Mouse (Mus musculus) embryonic facial prominence, embryonic 11.5 days (tissue): ENCODE results near the gene Pick1. TPM values are rescaled to one million over a fixed set of nuclear protein-coding genes. Genes with fewer than 3 reads are reported as not detected.

Experiments used
- ATAC-seq: fragments of 200-750 bp; cut with Nextera tagmentation; replicated peaks from 2 replicates; pipeline ENCODE4 v1.8.0; 2017; ENCODE audit warnings: low read depth; ENCODE audit not compliant: insufficient number of reproducible peaks, low FRiP score, low TSS enrichment
- DNase-seq: peaks from one replicate; pipeline ENCODE4 v3.0.0-alpha.2; 2015; ENCODE audit warnings: low spot score
- H3K27ac ChIP-seq: fragments of 300-500 bp; sonication (generic); replicated peaks from 2 replicates; pipeline ENCODE4 v1.5.1; 2014; ENCODE audit warnings: mild to moderate bottlenecking, low read depth, low read length, control low read depth
- H3K27me3 ChIP-seq: fragments of 300-500 bp; sonication (generic); 2 replicates; pipeline ENCODE4 v1.6.1; 2014; ENCODE audit warnings: mild to moderate bottlenecking, low read length, moderate library complexity, mixed read lengths; ENCODE audit not compliant: control insufficient read depth, insufficient read depth
- H3K36me3 ChIP-seq: fragments of 300-500 bp; sonication (generic); replicated peaks from 2 replicates; pipeline ENCODE4 v1.6.1; 2014; ENCODE audit warnings: low read depth, mild to moderate bottlenecking, low read length, moderate library complexity, mixed read lengths; ENCODE audit not compliant: control insufficient read depth, insufficient read depth
- H3K4me1 ChIP-seq: fragments of 300-500 bp; sonication (generic); 2 replicates; pipeline ENCODE4 v1.6.1; 2014; ENCODE audit warnings: low read length, mixed read lengths; ENCODE audit not compliant: control insufficient read depth, insufficient read depth
- H3K4me2 ChIP-seq: fragments of 300-500 bp; sonication (generic); 2 replicates; pipeline ENCODE4 v1.6.1; 2014; ENCODE audit warnings: low read depth, mild to moderate bottlenecking, control low read depth, low read length, moderate library complexity
- H3K4me3 ChIP-seq: fragments of 300-500 bp; sonication (generic); 2 replicates; pipeline ENCODE4 v1.5.1; 2014; ENCODE audit warnings: low read depth, low read length, control low read depth
- H3K9ac ChIP-seq: fragments of 300-500 bp; sonication (generic); replicated peaks from 2 replicates; pipeline ENCODE4 v1.6.1; 2014; ENCODE audit warnings: mild to moderate bottlenecking, control low read depth, low read length
- H3K9me3 ChIP-seq: fragments of 300-500 bp; sonication (generic); replicated peaks from 2 replicates; pipeline ENCODE4 v1.6.1; 2016; ENCODE audit warnings: mild to moderate bottlenecking, low read length, inconsistent platforms, mixed read lengths; ENCODE audit not compliant: control insufficient read depth
- WGBS: fragments of 180-500 bp; shearing (Covaris S2); extraction: QIAGEN DNeasy Blood & Tissue Kit; methylation state at CpG from one replicate; pipeline ENCODE4 v1.1.7; 2014; 5-methylcytosine and 5-hydroxymethylcytosine counted together
- polyA plus RNA-seq: library from polyadenylated mRNA; unstranded; fragments of >200 nt; fragmentation: Nextera tagmentation; extraction: Ambion mirVana; gene quantifications from 2 replicates; pipeline ENCODE4 v1.2.1, GENCODE M21; 2014

Pick1 gene
- polyA plus RNA-seq, 1 experiment from 2014 or later: 18.0 TPM

DNA sequence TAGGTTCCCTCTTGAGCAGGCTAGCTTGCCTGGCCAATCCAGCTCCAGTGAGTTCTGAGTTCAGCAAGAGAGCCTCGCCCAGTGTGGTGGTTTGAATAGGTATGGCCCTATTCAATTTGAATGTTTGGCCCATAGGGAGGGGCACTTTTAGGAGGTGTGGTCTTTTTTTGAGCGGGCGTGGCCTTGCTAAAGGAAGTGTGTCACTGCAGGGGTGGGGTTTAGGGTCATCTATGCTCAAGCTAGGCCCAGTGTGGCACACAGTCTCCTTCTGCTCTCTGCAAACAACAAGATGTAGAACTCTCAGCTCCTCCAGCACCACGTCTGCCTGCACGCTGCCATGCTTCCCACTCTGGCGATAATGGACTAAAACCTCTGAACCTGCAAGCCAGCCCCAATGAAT is 34.8 kb downstream of the Pick1 start:
- peaks cover 20% of the 10 kb centered on the region for H3K27me3 ChIP-seq
- no peaks in the 10 kb centered on the region for H3K9me3 ChIP-seq
- peaks cover 3% of the 10 kb centered on the region for H3K4me1 ChIP-seq
- WGBS: 85% methylated on average over 6 of the region's 6 CpGs
- no peak overlapping the region for H3K27ac ChIP-seq
- no peak overlapping the region for H3K9ac ChIP-seq
- H3K4me3 ChIP-seq: no peak overlapping the region
- ATAC-seq (no peak), DNase-seq (no peak)
- no peaks in the 10 kb centered on the region for H3K36me3 ChIP-seq
- no peak overlapping the region for H3K4me2 ChIP-seq

- 67% methylated on average over 4 of the region's 4 CpGs for WGBS
- H3K27ac ChIP-seq: no peak overlapping the region
- peaks cover 19% of the 10 kb centered on the region for H3K27me3 ChIP-seq
- no peak overlapping the region for H3K9ac ChIP-seq
- H3K4me2 ChIP-seq: no peak overlapping the region
- no peaks in the 10 kb centered on the region for H3K36me3 ChIP-seq
- H3K9me3 ChIP-seq: no peaks in the 10 kb centered on the region
- H3K4me3 ChIP-seq: no peak overlapping the region
- ATAC-seq (no peak), DNase-seq (no peak)
- peaks cover 3% of the 10 kb centered on the region for H3K4me1 ChIP-seq
Observed at GRCm38 (mm10) chr15:79265384-79265783, 36.4 kb downstream of the Pick1 start.

GRCm38 (mm10) chr15:79268521-79268920 is 39.5 kb downstream of the Pick1 start:
- Histone ChIP-seq H3K9me3 (no peaks in the 10 kb centered on the region), H3K27ac (no peak overlapping the region), H3K9ac (no peak overlapping the region), H3K27me3 (peaks cover 5% of the 10 kb centered on the region), H3K4me1 (peaks cover 4% of the 10 kb centered on the region), H3K4me2 (no peak overlapping the region), H3K4me3 (no peak overlapping the region), H3K36me3 (no peaks in the 10 kb centered on the region)
- WGBS: 29% methylated on average over 1 of the region's 1 CpGs
- ATAC-seq (no peak), DNase-seq (no peak)

DNA sequence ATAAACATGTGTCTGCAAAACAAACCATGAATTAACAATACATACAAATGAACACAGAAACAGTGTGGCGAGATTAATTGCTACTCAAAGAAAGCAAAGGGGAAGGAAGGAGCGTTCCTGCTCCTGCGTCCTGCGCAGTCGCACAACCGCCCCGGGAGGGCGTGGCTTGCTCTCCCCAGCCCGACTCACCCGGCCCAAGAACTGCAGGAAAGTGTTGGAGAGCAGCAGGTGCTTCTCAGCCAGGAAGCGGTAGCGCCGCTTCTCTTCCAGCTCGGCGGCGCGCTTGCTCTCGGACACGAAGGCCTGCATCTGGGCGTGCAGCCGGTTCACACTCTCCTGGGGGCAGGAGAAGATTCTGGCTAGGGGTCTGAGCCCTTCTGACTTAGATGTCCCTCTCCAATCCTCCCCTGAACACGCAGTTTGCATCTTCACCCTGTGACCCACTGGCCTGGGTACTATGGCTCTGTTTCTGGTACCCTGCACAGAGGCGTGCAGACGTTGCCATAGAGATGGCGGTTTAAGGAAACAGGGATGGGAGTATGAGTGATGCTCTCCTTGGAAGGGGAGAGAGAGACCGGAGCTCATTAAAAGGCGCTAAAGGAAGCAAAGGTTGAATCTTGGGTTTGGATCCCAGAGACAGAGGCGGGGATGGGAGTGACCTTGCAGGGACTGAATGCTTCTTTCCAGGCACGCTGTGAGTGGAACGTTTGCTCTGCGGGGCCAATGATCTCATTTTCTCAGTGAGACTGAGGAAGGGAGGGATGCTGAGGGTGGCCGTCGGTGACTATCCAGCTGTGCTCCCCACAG is 41.5 kb downstream of the Pick1 start:
- DNase-seq: peak; percentile 83
- H3K4me2 ChIP-seq: peak overlapping the region; percentile 60
- H3K4me3 ChIP-seq: peak overlapping the region; percentile 26
- H3K27me3 ChIP-seq: peaks cover 5% of the 10 kb centered on the region
- 1% methylated on average over 33 of the region's 33 CpGs for WGBS
- H3K9ac ChIP-seq: peak overlapping the region; percentile 46
- ATAC-seq: no peak
- peaks cover 4% of the 10 kb centered on the region for H3K4me1 ChIP-seq
- H3K9me3 ChIP-seq: no peaks in the 10 kb centered on the region
- no peak overlapping the region for H3K27ac ChIP-seq
- H3K36me3 ChIP-seq: no peaks in the 10 kb centered on the region

- no peak overlapping the region for H3K9ac ChIP-seq
- peaks cover 5% of the 10 kb centered on the region for H3K27me3 ChIP-seq
- H3K36me3 ChIP-seq: no peaks in the 10 kb centered on the region
- 13% methylated on average over 17 of the region's 17 CpGs for WGBS
- H3K4me2 ChIP-seq: peak overlapping the region; percentile 60
- H3K4me3 ChIP-seq: peak overlapping the region; percentile 26
- peaks cover 4% of the 10 kb centered on the region for H3K4me1 ChIP-seq
- peak; percentile 74 for DNase-seq
- H3K9me3 ChIP-seq: no peaks in the 10 kb centered on the region
- H3K27ac ChIP-seq: no peak overlapping the region
- 0 out of 2 replicates have a peak, but pooled peaks have one; percentile 20 for ATAC-seq
Observed at GRCm38 (mm10) chr15:79271124-79271746, 42.3 kb downstream of the Pick1 start.

GRCm38 (mm10) chr15:79273020-79273419 is 44.0 kb downstream of the Pick1 start:
- Histone ChIP-seq H3K27me3 (peaks cover 5% of the 10 kb centered on the region), H3K9ac (no peak overlapping the region), H3K27ac (no peak overlapping the region), H3K4me1 (peaks cover 4% of the 10 kb centered on the region), H3K4me3 (no peak overlapping the region), H3K9me3 (no peaks in the 10 kb centered on the region), H3K36me3 (no peaks in the 10 kb centered on the region), H3K4me2 (no peak overlapping the region)
- 57% methylated on average over 10 of the region's 10 CpGs for WGBS
- no peak for DNase-seq
- no peak for ATAC-seq

GRCm38 (mm10) chr15:79277728-79278127 is 48.8 kb downstream of the Pick1 start:
- Histone ChIP-seq H3K9ac (no peak overlapping the region), H3K27ac (no peak overlapping the region), H3K36me3 (no peaks in the 10 kb centered on the region), H3K9me3 (no peaks in the 10 kb centered on the region), H3K27me3 (no peaks in the 10 kb centered on the region), H3K4me2 (no peak overlapping the region), H3K4me3 (no peak overlapping the region), H3K4me1 (no peaks in the 10 kb centered on the region)
- WGBS: 61% methylated on average over 10 of the region's 10 CpGs
- DNase-seq (no peak), ATAC-seq (no peak)

DNA sequence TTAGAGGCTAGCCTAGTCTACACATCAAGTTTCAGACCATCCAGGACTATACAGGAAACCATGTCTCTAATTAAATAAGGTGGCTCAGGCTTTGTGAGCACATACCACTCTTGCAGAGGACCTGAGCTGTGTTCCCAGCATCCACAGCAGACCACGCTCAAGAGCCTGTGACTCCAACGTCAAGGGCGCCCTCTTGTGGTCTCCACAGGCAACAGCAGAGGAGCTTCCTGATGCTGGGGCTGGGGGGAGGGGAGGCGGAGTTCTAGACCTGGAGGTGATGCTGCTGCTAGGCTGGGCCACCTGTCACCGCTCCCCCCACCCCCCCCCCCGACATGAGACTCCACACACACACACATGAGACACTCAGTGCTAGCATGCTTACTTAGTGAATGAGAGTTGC is 51.2 kb downstream of the Pick1 start:
- peak; percentile 27 for DNase-seq
- H3K9me3 ChIP-seq: no peaks in the 10 kb centered on the region

More for the DNA sequence above, 51.2 kb downstream of the Pick1 start:
- H3K36me3 ChIP-seq: no peaks in the 10 kb centered on the region
- no peak for ATAC-seq
- no peak overlapping the region for H3K27ac ChIP-seq
- no peaks in the 10 kb centered on the region for H3K4me1 ChIP-seq
- WGBS: 34% methylated on average over 6 of the region's 6 CpGs
- no peak overlapping the region for H3K9ac ChIP-seq
- no peaks in the 10 kb centered on the region for H3K27me3 ChIP-seq
- H3K4me2 ChIP-seq: no peak overlapping the region
- no peak overlapping the region for H3K4me3 ChIP-seq
